17 mouse cellular contexts compared by ENCODE assay signal in the genomic region with DNA sequence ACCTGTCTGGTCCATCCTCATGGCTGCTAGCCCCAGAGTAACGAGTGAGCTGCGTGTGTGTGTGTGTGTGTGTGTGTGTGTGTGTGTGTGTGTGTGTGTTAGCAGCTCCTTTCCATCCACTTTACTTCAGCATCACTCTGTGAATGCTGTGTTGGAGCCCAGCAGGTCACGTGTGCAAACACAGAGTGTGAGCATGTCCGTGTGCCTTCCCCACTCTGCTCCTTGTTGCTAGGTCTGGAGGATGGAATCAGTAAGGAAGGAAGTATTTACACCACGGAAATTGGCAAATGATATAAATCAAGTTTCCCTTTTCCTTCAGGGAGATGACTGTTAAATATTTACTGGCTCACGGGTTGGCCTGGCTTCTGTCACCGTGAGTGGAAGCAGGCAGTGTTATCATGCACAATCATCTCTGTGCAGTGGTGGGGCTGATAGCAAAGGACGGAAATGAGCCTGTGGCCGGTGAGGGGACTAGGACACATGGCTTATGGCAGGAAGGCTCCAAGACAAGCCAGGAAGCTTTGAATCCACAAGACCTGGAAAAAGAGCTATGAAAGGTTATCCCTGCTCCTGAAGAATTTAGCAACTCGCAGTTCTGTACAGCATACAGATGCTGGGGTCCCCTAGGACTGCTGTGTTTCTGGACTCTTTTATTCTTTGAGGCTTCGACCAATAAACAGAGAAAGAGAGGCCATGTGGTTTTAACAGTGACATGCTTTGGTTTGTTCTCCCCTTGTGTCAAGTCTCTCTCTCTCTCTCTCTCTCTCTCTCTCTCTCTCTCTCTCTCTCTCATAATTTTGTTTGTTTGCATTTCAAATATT. TPM values are rescaled to one million over a fixed set of nuclear protein-coding genes. Genes with fewer than 3 reads are reported as not detected.
A peak's percentile ranks its signal among the peaks of the same experiment; 100 is the strongest.
DNase-seq lines count a peak whose midpoint lies in the region; ATAC-seq and TF ChIP-seq lines count a peak whose summit lies in the region.
"Had no signal": no experiment of that assay in that cellular context is flagged by ENCODE, and none has a peak within 500 bp of the region (broad histone marks: within the 10 kb centered on the region; RNA-seq: fewer than 3 reads in every experiment).

No protein-coding gene starts in this region.

- 21% methylated on average over 11 of the region's 11 CpGs for WGBS in intestine, embryonic 14.5 days
- 16% methylated on average over 11 of the region's 11 CpGs for WGBS in intestine, postnatal 0 days
- WGBS in lung, embryonic 14.5 days, result 29% methylated on average over 11 of the region's 11 CpGs
- 69% methylated on average over 11 of the region's 11 CpGs for WGBS in embryonic facial prominence, embryonic 10.5 days

- 0 out of 2 replicates have a peak, but pooled peaks have one; percentile 47 for ATAC-seq in intestine, embryonic 14.5 days (replicated peaks; ENCODE audit: low FRiP score, low TSS enrichment, low read depth)
- ATAC-seq in intestine, postnatal 0 days, result no peak
- ATAC-seq in lung, embryonic 14.5 days (ENCODE audit: insufficient read depth), result no peak
- ATAC-seq in megakaryocyte, adult 5-6 weeks (ENCODE audit: poor library complexity, severe bottlenecking), result peak; percentile 60
- ATAC-seq: forebrain, embryonic 14.5 days had no signal

- no peaks in the 10 kb centered on the region for H3K9me3 ChIP-seq in intestine, embryonic 14.5 days (ENCODE audit: control insufficient read depth, low read length)
- H3K9me3 ChIP-seq in intestine, postnatal 0 days (ENCODE audit: control insufficient read depth), result no peaks in the 10 kb centered on the region
- H3K9me3 ChIP-seq in lung, embryonic 14.5 days (ENCODE audit: low read depth, low read length), result no peaks in the 10 kb centered on the region
- H3K9me3 ChIP-seq in embryonic facial prominence, embryonic 10.5 days, result no peaks in the 10 kb centered on the region
- H3K9me3 ChIP-seq: liver, embryonic 13.5 days had no signal

- TF ChIP-seq CTCF in intestine, postnatal 0 days (IDR thresholded peaks at IDR 0.05; ENCODE audit: low read depth), result no peak
- TF ChIP-seq CTCF in lung, embryonic 14.5 days (IDR thresholded peaks at IDR 0.05; ENCODE audit: low read depth), result no peak

- no peak for DNase-seq in intestine, embryonic 14.5 days (ENCODE audit: low spot score)
- no peak for DNase-seq in lung, embryonic 14.5 days
- no peak for DNase-seq in lung, adult 18-20 months
- peak; percentile 44 for DNase-seq in embryonic facial prominence, embryonic 10.5 days (ENCODE audit: low spot score)
- DNase-seq in right cerebral cortex, postnatal 36 days (ENCODE audit: low spot score in 2 of 2), result no peak
- no peak for DNase-seq in gastrocnemius, postnatal 10 days
- DNase-seq: adrenal gland, adult 2 months; cerebellum, adult 11-12 months; heart, adult 11 months; kidney, adult 11 months; liver, embryonic 13.5 days; lung, postnatal 4 days; midbrain, embryonic 14.5 days; right cerebral cortex, postnatal 14 days had no signal

- H3K36me3 ChIP-seq in intestine, embryonic 14.5 days (ENCODE audit: control insufficient read depth, insufficient read depth, low read length), result no peaks in the 10 kb centered on the region
- H3K36me3 ChIP-seq in intestine, postnatal 0 days (ENCODE audit: control insufficient read depth, insufficient read depth), result no peaks in the 10 kb centered on the region
- no peaks in the 10 kb centered on the region for H3K36me3 ChIP-seq in lung, embryonic 14.5 days (ENCODE audit: insufficient read depth)
- H3K36me3 ChIP-seq in embryonic facial prominence, embryonic 10.5 days (replicated peaks), result no peaks in the 10 kb centered on the region
- H3K36me3 ChIP-seq: liver, embryonic 13.5 days had no signal

- no peak overlapping the region for H3K4me3 ChIP-seq in intestine, embryonic 14.5 days (ENCODE audit: low read depth, low read length)
- no peak overlapping the region for H3K4me3 ChIP-seq in intestine, postnatal 0 days (ENCODE audit: low read depth, low read length)
- H3K4me3 ChIP-seq in lung, embryonic 14.5 days (ENCODE audit: low read depth, low read length), result no peak overlapping the region
- H3K4me3 ChIP-seq in embryonic facial prominence, embryonic 10.5 days, result no peak overlapping the region
- H3K4me3 ChIP-seq: liver, embryonic 13.5 days had no signal

- no peaks in the 10 kb centered on the region for H3K27me3 ChIP-seq in intestine, embryonic 14.5 days (replicated peaks; ENCODE audit: control insufficient read depth, insufficient read depth, low read length)
- no peaks in the 10 kb centered on the region for H3K27me3 ChIP-seq in intestine, postnatal 0 days (replicated peaks; ENCODE audit: control insufficient read depth, insufficient read depth, low read length)
- H3K27me3 ChIP-seq in lung, embryonic 14.5 days (ENCODE audit: insufficient read depth, low read length), result no peaks in the 10 kb centered on the region
- H3K27me3 ChIP-seq in embryonic facial prominence, embryonic 10.5 days (replicated peaks; ENCODE audit: low read depth, poor library complexity, severe bottlenecking), result peaks cover 23% of the 10 kb centered on the region

- no peak overlapping the region for H3K9ac ChIP-seq in intestine, embryonic 14.5 days (ENCODE audit: low read length)
- H3K9ac ChIP-seq in intestine, postnatal 0 days (ENCODE audit: low read depth, low read length), result no peak overlapping the region
- H3K9ac ChIP-seq in lung, embryonic 14.5 days, result no peak overlapping the region
- H3K9ac ChIP-seq: liver, embryonic 13.5 days had no signal

- H3K4me2 ChIP-seq in intestine, embryonic 14.5 days (ENCODE audit: low read length), result no peak overlapping the region
- no peak overlapping the region for H3K4me2 ChIP-seq in intestine, postnatal 0 days (replicated peaks; ENCODE audit: low read depth)
- H3K4me2 ChIP-seq in lung, embryonic 14.5 days, result no peak overlapping the region
- H3K4me2 ChIP-seq: liver, embryonic 13.5 days had no signal

- peaks cover 31% of the 10 kb centered on the region for H3K4me1 ChIP-seq in intestine, embryonic 14.5 days (replicated peaks; ENCODE audit: control insufficient read depth, insufficient read depth, low read length)
- no peaks in the 10 kb centered on the region for H3K4me1 ChIP-seq in intestine, postnatal 0 days (replicated peaks; ENCODE audit: control insufficient read depth, insufficient read depth, low read length)
- peaks cover 25% of the 10 kb centered on the region for H3K4me1 ChIP-seq in lung, embryonic 14.5 days (ENCODE audit: insufficient read depth)
- peaks cover 39% of the 10 kb centered on the region for H3K4me1 ChIP-seq in embryonic facial prominence, embryonic 10.5 days

- no peak overlapping the region for H3K27ac ChIP-seq in intestine, embryonic 14.5 days (ENCODE audit: low read depth)
- H3K27ac ChIP-seq in intestine, postnatal 0 days (ENCODE audit: low read depth, low read length), result no peak overlapping the region
- 0 out of 2 replicates have a peak overlapping the region, but pooled peaks have one; percentile 4 for H3K27ac ChIP-seq in lung, embryonic 14.5 days (ENCODE audit: low read depth)
- no peak overlapping the region for H3K27ac ChIP-seq in embryonic facial prominence, embryonic 10.5 days (replicated peaks)
- H3K27ac ChIP-seq: liver, embryonic 13.5 days had no signal

RNA-seq across cellular contexts. Expression of a gene that starts 47.9 kb away (rescaled TPM):
- polyA plus RNA-seq in intestine, embryonic 14.5 days (2014; fragmentation: Nextera tagmentation; extraction: Ambion mirVana), result 3.6 and 3.9 TPM in 2 replicates
- 0.80 and 1.1 TPM in 2 replicates for polyA plus RNA-seq in intestine, postnatal 0 days (2015; fragmentation: Nextera tagmentation; extraction: Ambion mirVana)
- polyA plus RNA-seq in lung, embryonic 14.5 days (2014; fragmentation: Nextera tagmentation; extraction: Ambion mirVana), result 21.4 and 21.5 TPM in 2 replicates
- 2.0 TPM in 2 replicates for polyA plus RNA-seq in embryonic facial prominence, embryonic 10.5 days (2016; fragmentation: Nextera tagmentation; extraction: Ambion mirVana)
- total RNA-seq in megakaryocyte, adult 5-6 weeks (2015), result 0.05 TPM in 1 of 2 replicates, not detected in the other
- 0.15 TPM in 1 of 2 replicates, not detected in the other for total RNA-seq in megakaryocyte, adult 5-6 weeks (2017)
- total RNA-seq in gastrocnemius, postnatal 10 days (2021), result 10 to 100 TPM; 10.5 to 12.8 TPM

Comparison
In these comparisons a context has a peak if more than half of its experiments do, and no peak if none do; other contexts are left out.
1. ATAC-seq: peak in intestine, embryonic 14.5 days (single experiment) and megakaryocyte, adult 5-6 weeks (single experiment); none in intestine, postnatal 0 days (single experiment) and lung, embryonic 14.5 days (single experiment).